Mouse (Mus musculus) erythroblast, embryonic 14.5 days (primary cell): Measurements from ENCODE around the gene Parp16. TPM values are rescaled to one million over a fixed set of nuclear protein-coding genes. Genes with fewer than 3 reads are reported as not detected.
"Not testable (repeated sequence)": the region's sequence is repeated elsewhere in the genome, so short reads cannot be mapped to it uniquely, and the experiment has no call there.

Experiments used
- H3K27me3 ChIP-seq: 2 replicates; pipeline ENCODE4 v1.6.1; 2012; ENCODE audit warnings: inconsistent platforms; ENCODE audit not compliant: control insufficient read depth
- H3K36me3 ChIP-seq: 2 replicates; pipeline ENCODE4 v1.6.1; 2012; ENCODE audit warnings: mild to moderate bottlenecking, inconsistent platforms; ENCODE audit not compliant: control insufficient read depth
- H3K4me1 ChIP-seq: 2 replicates; pipeline ENCODE4 v1.6.1; 2012; ENCODE audit warnings: inconsistent platforms; ENCODE audit not compliant: control insufficient read depth
- H3K4me3 ChIP-seq: replicated peaks from 2 replicates; pipeline ENCODE3; 2012; ENCODE audit warnings: moderate library complexity, mild to moderate bottlenecking, inconsistent platforms
- H3K9me3 ChIP-seq: 2 replicates; pipeline ENCODE4 v1.6.1; 2012; ENCODE audit warnings: low read length, inconsistent platforms, mixed read lengths; ENCODE audit not compliant: control insufficient read depth
- GATA1 ChIP-seq: IDR thresholded peaks from 2 replicates; pipeline ENCODE4 v1.6.1; 2012; ENCODE audit warnings: low read length, inconsistent platforms, mixed read lengths
- TAL1 ChIP-seq: IDR thresholded peaks from 3 replicates; pipeline ENCODE4 v1.6.1; 2012; ENCODE audit warnings: low read length, inconsistent platforms, mixed read lengths
- polyA plus RNA-seq: library from polyadenylated mRNA; stranded (reverse); fragments of >175 nt; gene quantifications from 2 replicates; pipeline ENCODE4 v1.2.3, GENCODE M21; 2012

The Parp16 gene
- polyA plus RNA-seq, 1 experiment: 3.0 TPM

DNA sequence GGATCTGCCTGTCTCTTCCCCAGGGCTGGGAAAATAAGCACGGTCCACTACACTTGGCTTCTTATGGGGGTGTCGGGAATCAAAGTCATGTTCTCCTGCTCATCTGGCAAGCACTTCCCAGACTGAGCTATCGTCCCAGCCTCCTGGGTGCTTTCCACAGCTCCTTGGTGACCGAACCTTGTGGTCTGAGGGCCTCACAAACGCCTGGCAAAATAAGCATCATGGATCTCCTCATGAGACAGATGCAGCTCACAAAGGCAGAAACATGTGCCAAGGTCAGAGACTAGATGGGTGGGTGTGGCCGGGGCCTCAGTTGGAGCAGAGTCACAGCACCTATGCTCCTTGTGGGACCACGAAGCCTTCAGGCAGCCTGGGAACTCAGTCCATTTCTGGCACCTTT is 64.2 kb downstream of the Parp16 start:
- no peak overlapping the region for H3K4me3 ChIP-seq
- TF ChIP-seq TAL1 (no peak), GATA1 (no peak)
- H3K9me3 ChIP-seq: no peaks in the 10 kb centered on the region
- H3K27me3 ChIP-seq: no peaks in the 10 kb centered on the region
- no peaks in the 10 kb centered on the region for H3K4me1 ChIP-seq
- no peaks in the 10 kb centered on the region for H3K36me3 ChIP-seq

DNA sequence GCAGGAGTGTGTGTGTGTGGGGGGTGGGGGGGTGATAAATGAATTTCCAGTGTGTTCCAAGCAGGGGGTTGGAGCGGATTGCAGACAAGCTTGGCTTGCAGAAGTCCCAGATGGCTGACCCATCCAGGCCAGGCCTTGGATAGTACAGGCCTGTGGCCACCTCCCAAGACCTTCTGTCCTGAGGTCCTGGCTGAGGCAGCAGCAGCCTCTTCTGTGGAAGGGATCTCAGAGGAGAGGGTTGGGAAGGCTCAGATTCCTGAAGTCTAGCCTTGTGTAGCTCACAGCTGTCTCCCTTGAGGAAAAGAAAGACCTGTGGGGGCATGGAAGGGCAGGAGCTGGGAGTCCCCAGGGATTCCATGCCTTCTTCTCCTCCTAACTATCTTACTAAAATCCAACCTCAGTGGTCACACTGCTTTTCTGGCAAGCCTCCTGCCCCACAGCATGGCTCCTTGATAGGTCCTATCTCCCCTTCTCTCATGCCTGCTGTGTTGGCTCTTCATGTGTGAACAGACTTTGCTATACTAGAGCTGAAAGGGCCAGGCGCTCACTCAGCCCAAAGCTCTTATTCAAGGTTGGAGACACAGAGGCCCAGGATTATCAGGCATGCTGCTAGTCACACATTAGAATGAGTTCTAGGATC is 66.6 kb downstream of the Parp16 start:
- Histone ChIP-seq H3K4me3 (no peak overlapping the region), H3K4me1 (no peaks in the 10 kb centered on the region), H3K36me3 (no peaks in the 10 kb centered on the region), H3K27me3 (no peaks in the 10 kb centered on the region), H3K9me3 (no peaks in the 10 kb centered on the region)
- TF ChIP-seq GATA1: no peak
- no peak for TF ChIP-seq TAL1

GRCm38 (mm10) chr9:65262641-65263120 is 67.5 kb downstream of the Parp16 start:
- H3K9me3 ChIP-seq: no peaks in the 10 kb centered on the region
- H3K36me3 ChIP-seq: no peaks in the 10 kb centered on the region
- TF ChIP-seq TAL1 (no peak), GATA1 (no peak)
- H3K4me1 ChIP-seq: no peaks in the 10 kb centered on the region
- peaks cover 2% of the 10 kb centered on the region; the same call in 1 of the 2 replicates for H3K27me3 ChIP-seq
- no peak overlapping the region for H3K4me3 ChIP-seq

DNA sequence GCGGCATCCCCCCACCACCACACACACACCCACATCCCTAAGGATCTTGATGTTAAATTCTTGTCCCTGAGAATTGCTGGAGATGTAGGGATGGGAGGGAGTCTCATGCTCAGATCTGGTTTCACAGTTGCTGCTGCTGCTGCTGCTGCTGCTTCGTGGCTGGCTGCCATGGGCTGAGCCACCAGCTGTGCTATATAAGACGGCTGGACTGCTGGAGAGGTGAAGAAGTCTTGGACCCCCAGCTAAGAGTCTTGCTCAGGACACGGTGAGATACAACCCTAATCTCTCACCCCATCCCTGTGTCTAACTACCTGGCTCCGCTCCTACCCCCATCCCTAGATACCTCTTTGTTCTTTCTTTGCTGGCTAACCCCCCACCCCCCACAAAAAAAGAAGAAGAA is 69.8 kb downstream of the Parp16 start, which contains the start of gene Cilp:
TSS of gene Cilp (plus strand) at position 222 of the 400 bp plus-strand sequence.
- H3K4me1 ChIP-seq: no peaks in the 10 kb centered on the region
- no peak for TF ChIP-seq TAL1
- TF ChIP-seq GATA1: no peak
- no peaks in the 10 kb centered on the region for H3K36me3 ChIP-seq
- peaks cover 5% of the 10 kb centered on the region for H3K27me3 ChIP-seq
- H3K4me3 ChIP-seq: no peak within 1 kb of the TSS
- H3K9me3 ChIP-seq: no peaks in the 10 kb centered on the region

GRCm38 (mm10) chr9:65267742-65268515 is 72.8 kb downstream of the Parp16 start:
- TF ChIP-seq TAL1 (no peak), GATA1 (no peak)
- Histone ChIP-seq H3K9me3 (no peaks in the 10 kb centered on the region), H3K4me1 (no peaks in the 10 kb centered on the region), H3K4me3 (no peak overlapping the region), H3K36me3 (no peaks in the 10 kb centered on the region), H3K27me3 (peaks cover 8% of the 10 kb centered on the region)

- H3K9me3 ChIP-seq: peaks cover 5% of the 10 kb centered on the region
- no peak overlapping the region for H3K4me3 ChIP-seq
- peaks cover 3% of the 10 kb centered on the region; the same call in 1 of the 2 replicates for H3K27me3 ChIP-seq
- no peaks in the 10 kb centered on the region for H3K36me3 ChIP-seq
- TF ChIP-seq GATA1: no peak
- TF ChIP-seq TAL1: no peak
- H3K4me1 ChIP-seq: no peaks in the 10 kb centered on the region
These were observed 78.1 kb downstream of the Parp16 start for GRCm38 (mm10) chr9:65273048-65273809.

GRCm38 (mm10) chr9:65273873-65274272 is 78.7 kb downstream of the Parp16 start:
- Histone ChIP-seq H3K4me1 (no peaks in the 10 kb centered on the region), H3K9me3 (peaks cover 5% of the 10 kb centered on the region), H3K36me3 (no peaks in the 10 kb centered on the region), H3K27me3 (peaks cover 3% of the 10 kb centered on the region; the same call in 1 of the 2 replicates), H3K4me3 (no peak overlapping the region)
- no peak for TF ChIP-seq GATA1
- TF ChIP-seq TAL1: no peak

DNA sequence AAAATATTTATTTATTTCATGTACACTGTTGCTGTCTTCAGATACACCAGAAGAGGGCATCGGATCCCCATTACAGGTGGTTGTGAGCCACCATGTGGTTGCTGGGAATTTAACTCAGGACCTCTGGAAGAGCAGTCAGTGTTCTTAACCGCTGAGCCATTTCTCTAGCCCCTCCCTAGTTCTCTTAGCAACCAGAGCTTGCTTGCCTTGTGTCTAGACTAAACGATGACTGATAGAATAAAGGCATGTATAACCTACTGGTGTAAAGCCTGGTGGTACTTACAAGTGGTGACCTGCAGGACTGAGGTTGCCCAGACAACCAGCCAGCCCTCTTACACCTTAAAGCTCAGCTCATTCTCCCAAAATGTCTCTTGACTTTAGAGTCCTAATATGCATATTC is 79.7 kb downstream of the Parp16 start:
- H3K9me3 ChIP-seq, H3K4me3 ChIP-seq, H3K36me3 ChIP-seq, H3K4me1 ChIP-seq, H3K27me3 ChIP-seq: not testable (repeated sequence)
